Mouse (Mus musculus) heart, embryonic 12.5 days (tissue): ENCODE measurements around the gene Dhdh. TPM values are rescaled to one million over a fixed set of nuclear protein-coding genes. Genes with fewer than 3 reads are reported as not detected.
A peak's percentile ranks its signal among the peaks of the same experiment; 100 is the strongest.
"Not testable (repeated sequence)": the region's sequence is repeated elsewhere in the genome, so short reads cannot be mapped to it uniquely, and the experiment has no call there.

Experiments used
- ATAC-seq: fragments of 200-750 bp; cut with Nextera tagmentation; 2 replicates; pipeline ENCODE4 v1.8.0; 2017; ENCODE audit warnings: moderate TSS enrichment, moderate library complexity; ENCODE audit not compliant: insufficient number of reproducible peaks, low FRiP score
- H3K27ac ChIP-seq: fragments of 300-500 bp; sonication (generic); 2 replicates; pipeline ENCODE4 v1.5.1; 2016; ENCODE audit warnings: mild to moderate bottlenecking, moderate library complexity; ENCODE audit not compliant: poor library complexity, severe bottlenecking
- H3K27me3 ChIP-seq: fragments of 300-500 bp; sonication (generic); replicated peaks from 2 replicates; pipeline ENCODE4 v1.6.1; 2016; ENCODE audit warnings: mild to moderate bottlenecking, moderate library complexity
- H3K36me3 ChIP-seq: fragments of 300-500 bp; sonication (generic); 2 replicates; pipeline ENCODE4 v1.6.1; 2016; ENCODE audit warnings: mild to moderate bottlenecking, moderate library complexity
- H3K4me1 ChIP-seq: fragments of 300-500 bp; sonication (generic); replicated peaks from 2 replicates; pipeline ENCODE4 v1.6.1; 2016; ENCODE audit warnings: mild to moderate bottlenecking
- H3K4me2 ChIP-seq: fragments of 300-500 bp; sonication (generic); 2 replicates; pipeline ENCODE4 v1.6.1; 2016; ENCODE audit warnings: mild to moderate bottlenecking, moderate library complexity
- H3K4me3 ChIP-seq: fragments of 300-500 bp; sonication (generic); 2 replicates; pipeline ENCODE4 v1.5.1; 2016; ENCODE audit warnings: mild to moderate bottlenecking
- H3K9ac ChIP-seq: fragments of 300-500 bp; sonication (generic); 2 replicates; pipeline ENCODE4 v1.6.1; 2016; ENCODE audit warnings: mild to moderate bottlenecking, moderate library complexity
- H3K9me3 ChIP-seq: fragments of 300-500 bp; sonication (generic); replicated peaks from 2 replicates; pipeline ENCODE4 v1.6.1; 2016; ENCODE audit warnings: mild to moderate bottlenecking, moderate library complexity
- WGBS: fragments of 180-500 bp; shearing (Covaris S2); methylation state at CpG from one replicate; pipeline ENCODE4 v1.1.7; 2016; 5-methylcytosine and 5-hydroxymethylcytosine counted together
- polyA plus RNA-seq: library from polyadenylated mRNA; unstranded; fragments of >200 nt; fragmentation: Nextera tagmentation; extraction: Ambion mirVana; gene quantifications from 2 replicates; pipeline ENCODE4 v1.2.1, GENCODE M21; 2016

Gene Dhdh
- 4.2 and 4.3 TPM in 2 replicates for polyA plus RNA-seq

DNA sequence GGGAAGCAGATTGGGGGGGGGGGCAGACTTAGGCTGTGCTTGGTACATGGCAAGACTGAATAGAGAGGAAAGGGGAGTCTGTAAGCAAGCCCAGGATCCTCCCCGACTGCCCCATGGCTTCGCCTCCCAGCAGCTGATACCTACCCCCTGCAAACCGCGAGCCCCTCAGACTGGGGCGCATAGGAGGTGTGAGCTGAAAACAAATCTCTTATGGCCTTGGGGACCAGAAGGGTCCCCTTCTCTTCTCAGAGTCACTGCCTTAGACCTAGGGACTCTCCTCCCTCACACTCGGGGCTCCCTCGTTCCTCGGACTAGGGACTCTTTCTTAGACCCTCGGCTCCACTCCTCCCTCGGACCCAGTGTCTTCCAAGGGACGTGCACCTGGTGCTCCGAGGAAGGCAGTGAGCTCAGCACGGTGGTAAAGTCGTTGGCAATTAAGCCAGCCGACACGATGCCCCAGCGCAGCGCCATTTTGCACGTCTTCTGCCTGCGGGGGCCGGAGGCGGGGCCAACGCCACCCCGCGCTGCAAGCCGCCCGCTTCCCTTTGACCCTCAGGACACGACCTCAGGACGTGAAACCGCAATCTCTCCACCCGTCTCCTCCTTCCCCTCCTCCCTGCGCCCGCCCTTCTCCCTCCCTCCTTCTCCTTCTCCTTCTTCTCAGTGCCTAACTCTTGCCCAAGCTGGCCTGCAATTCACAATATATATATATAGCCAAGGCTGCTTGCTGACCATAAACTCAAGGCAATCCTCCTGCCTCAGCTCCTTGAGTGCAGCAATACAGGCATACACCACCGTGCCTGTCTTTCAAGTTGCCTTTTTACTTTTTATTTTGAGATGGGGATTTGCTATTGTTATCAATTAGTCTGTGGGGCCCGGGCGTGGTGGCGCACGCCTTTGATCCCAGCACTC, at the start of gene Dhdh:
Gene Dhdh, minus strand, starts transcription at position 513 of the 912 bp plus-strand sequence.
- Histone ChIP-seq H3K4me3 (peak within 1 kb of the TSS; percentile 61), H3K4me2 (peak within 1 kb of the TSS; percentile 81), H3K4me1 (peaks cover 26% of the 10 kb centered on the region), H3K9me3 (no peaks in the 10 kb centered on the region), H3K9ac (peak within 1 kb of the TSS; percentile 78), H3K27me3 (no peaks in the 10 kb centered on the region), H3K36me3 (peaks cover 19% of the 10 kb centered on the region), H3K27ac (no peak within 1 kb of the TSS)
- WGBS = 7% methylated on average over 37 of the region's 38 CpGs
- peak; percentile 77 for ATAC-seq

DNA sequence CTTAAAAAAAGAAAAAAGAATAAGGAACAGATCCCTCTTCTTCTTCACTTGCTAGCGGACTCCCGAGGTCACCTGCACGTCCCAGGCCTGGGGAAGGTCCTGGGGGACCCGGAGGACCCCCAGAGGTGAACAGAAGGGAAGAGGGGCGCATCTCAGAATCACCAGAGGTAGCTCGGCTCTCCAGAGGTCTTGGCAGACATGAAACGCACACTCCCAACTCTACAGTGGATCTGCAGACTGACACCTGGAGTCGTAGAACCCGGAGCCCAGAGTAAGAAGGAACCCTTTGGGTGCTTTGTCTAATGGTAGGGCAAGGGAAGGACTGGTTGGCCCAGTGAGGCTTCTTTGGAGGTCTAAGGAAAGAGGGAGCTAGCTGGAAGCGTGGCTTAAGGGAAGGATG, 49.0 kb upstream of the Dhdh start:
- H3K4me1 ChIP-seq = peaks cover 9% of the 10 kb centered on the region
- no peak for ATAC-seq
- H3K9me3 ChIP-seq = no peaks in the 10 kb centered on the region
- H3K4me2 ChIP-seq = peak overlapping the region; percentile 95
- H3K36me3 ChIP-seq = no peaks in the 10 kb centered on the region
- peak overlapping the region; percentile 72 for H3K9ac ChIP-seq
- no peaks in the 10 kb centered on the region for H3K27me3 ChIP-seq
- 76% methylated on average over 10 of the region's 10 CpGs for WGBS
- H3K27ac ChIP-seq = no peak overlapping the region
- H3K4me3 ChIP-seq = peak overlapping the region; percentile 62

DNA sequence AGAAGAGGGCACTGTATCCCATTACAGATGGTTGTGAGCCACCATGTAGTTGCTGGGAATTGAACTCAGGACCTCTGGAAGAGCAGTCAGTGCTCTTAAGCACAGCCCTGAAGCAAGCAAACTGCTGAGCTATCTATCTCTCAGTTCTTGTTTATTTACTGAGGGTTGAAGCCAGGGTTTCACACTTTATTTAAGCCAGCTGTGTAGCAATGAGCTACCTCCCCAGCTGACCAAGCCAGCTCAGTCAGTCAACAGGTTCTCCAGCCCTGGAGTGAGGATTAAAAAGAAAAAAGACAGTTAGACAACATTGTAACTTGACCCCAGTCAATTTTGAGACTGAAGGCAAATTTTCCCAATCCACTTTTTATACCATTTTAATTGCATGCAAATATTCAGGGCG, 47.1 kb upstream of the Dhdh start:
- no peak for ATAC-seq
- no peak overlapping the region for H3K27ac ChIP-seq

DNA sequence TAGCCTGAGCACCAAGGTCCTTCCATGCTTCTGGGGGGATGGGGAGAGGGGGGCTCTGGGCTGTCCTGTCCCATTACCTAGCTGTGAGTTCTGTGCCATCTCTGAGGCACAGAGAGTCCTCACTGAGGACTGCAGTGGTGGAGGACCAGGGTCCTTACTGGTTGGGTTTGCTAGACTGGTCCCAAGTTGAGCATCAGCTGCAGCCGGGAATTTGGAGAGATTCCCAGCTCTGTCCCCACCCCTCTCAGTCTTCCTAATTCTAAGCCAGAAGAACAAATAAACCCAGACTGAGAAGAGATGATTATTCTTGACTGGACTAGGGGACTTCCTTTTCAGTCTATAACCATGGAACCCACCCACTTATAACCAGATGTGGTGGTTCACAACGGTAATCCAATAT, 42.0 kb upstream of the Dhdh start:
- peaks cover 16% of the 10 kb centered on the region for H3K4me1 ChIP-seq
- H3K36me3 ChIP-seq = no peaks in the 10 kb centered on the region
- H3K27me3 ChIP-seq = peaks cover 3% of the 10 kb centered on the region; the same call in 1 of the 2 replicates
- 71% methylated on average over 2 of the region's 2 CpGs for WGBS
- 0 out of 2 replicates have a peak overlapping the region, but pooled peaks have one; percentile 9 for H3K9ac ChIP-seq
- no peak overlapping the region; the same call in 1 of the 2 replicates for H3K4me3 ChIP-seq
- H3K4me2 ChIP-seq = peak overlapping the region; percentile 20
- no peak overlapping the region for H3K27ac ChIP-seq
- no peaks in the 10 kb centered on the region for H3K9me3 ChIP-seq
- ATAC-seq = no peak

More for the DNA sequence above, 47.1 kb upstream of the Dhdh start:
- 73% methylated on average over 1 of the region's 1 CpGs for WGBS
- Histone ChIP-seq H3K4me3 (no peak overlapping the region), H3K27me3 (0 out of 2 replicates have a peak, but pooled peaks cover 3% of the 10 kb centered on the region), H3K36me3 (no peaks in the 10 kb centered on the region), H3K9me3 (no peaks in the 10 kb centered on the region), H3K4me2 (no peak overlapping the region), H3K9ac (no peak overlapping the region), H3K4me1 (peaks cover 9% of the 10 kb centered on the region)

DNA sequence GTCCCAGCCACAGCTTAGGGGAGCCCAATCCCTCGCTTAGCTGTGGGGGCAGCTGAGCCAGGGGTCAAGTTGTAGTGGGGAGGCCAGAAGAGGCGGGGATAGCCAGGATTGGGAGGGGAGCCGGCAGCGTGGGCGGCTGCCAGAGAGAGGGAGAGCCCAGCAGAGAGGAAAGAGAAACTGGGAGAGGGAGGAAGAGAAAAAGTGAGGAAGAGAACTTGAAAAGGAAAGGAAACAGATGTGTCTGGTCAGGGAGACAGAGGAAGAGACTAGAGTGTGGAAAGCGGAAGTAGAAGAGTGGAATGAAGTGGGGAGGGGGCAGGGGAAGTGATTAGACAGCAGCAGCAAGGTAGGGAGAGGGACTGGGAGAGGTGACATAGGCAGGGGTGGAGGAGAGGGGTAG, 40.9 kb upstream of the Dhdh start:
- Histone ChIP-seq H3K4me2 (peak overlapping the region; percentile 20), H3K36me3 (peaks cover 1% of the 10 kb centered on the region), H3K27me3 (peaks cover 3% of the 10 kb centered on the region; the same call in 1 of the 2 replicates), H3K4me1 (peaks cover 26% of the 10 kb centered on the region), H3K9ac (peak overlapping the region; percentile 56), H3K9me3 (no peaks in the 10 kb centered on the region), H3K4me3 (no peak overlapping the region), H3K27ac (peak overlapping the region; percentile 17; the same call in 1 of the 2 replicates)
- 7% methylated on average over 6 of the region's 6 CpGs for WGBS
- no peak for ATAC-seq

DNA sequence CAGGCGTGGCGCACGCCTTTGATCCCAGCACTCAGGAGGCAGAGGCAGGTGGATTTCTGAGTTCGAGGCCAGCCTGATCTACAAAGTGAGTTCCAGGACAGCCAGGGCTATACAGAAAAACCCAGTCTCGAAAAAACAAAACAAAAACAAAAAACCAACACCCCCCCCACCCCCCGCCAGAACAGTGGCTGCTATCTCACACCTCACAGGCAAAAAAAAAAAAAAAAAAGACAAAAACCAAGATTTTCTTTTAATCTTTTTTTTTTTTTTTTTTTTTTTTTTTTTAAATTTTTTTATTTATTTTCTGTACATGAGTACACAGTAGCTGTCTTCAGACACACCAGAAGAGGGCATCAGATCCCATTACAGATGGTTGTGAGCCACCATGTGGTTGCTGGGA, 38.6 kb upstream of the Dhdh start:
- Histone ChIP-seq H3K36me3 (peaks cover 17% of the 10 kb centered on the region), H3K4me1 (peaks cover 42% of the 10 kb centered on the region), H3K27ac (peak overlapping the region; percentile 95; the same call in 1 of the 2 replicates)
- 74% methylated on average over 6 of the region's 6 CpGs for WGBS
- H3K4me2 ChIP-seq, H3K9ac ChIP-seq, H3K27me3 ChIP-seq, H3K4me3 ChIP-seq, H3K9me3 ChIP-seq, ATAC-seq: not testable (repeated sequence)

DNA sequence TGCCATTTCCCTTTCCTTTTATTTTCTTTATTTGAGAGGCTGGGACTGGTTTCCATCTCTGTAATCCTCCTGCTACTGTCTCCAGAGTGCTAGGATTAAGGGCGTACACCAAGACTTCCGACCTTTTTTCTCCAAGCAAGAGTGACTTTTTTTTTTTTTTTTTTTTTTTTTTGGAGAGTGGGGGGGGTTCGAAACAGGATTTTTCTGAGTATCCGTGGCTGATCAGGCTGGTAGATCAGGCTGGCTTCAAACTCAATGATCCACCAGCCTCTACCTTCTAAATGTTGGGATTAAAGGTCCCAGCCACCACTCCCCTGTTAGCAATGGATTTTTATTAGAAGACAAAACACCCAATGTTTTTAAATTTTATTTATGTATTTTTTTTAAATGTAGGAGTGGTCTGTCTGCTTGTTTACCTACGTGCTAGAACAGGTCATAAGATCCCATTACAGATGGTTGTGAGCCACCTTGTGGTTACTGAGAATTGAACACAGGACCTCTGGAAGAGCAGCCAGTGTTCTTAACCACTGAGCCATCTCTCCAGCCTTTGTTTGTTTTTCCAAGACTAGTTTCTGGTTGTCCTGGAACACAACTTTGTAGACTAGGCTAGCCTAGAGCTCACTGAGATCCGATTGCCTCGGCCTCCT, 38.0 kb upstream of the Dhdh start:
- WGBS = 19% methylated on average over 7 of the region's 7 CpGs
- ATAC-seq = no peak
- Histone ChIP-seq H3K4me2 (peak overlapping the region; percentile 77), H3K27ac (peak overlapping the region; percentile 95), H3K36me3 (peaks cover 17% of the 10 kb centered on the region), H3K9ac (peak overlapping the region; percentile 90; the same call in 1 of the 2 replicates), H3K4me1 (peaks cover 43% of the 10 kb centered on the region), H3K27me3 (no peaks in the 10 kb centered on the region; the same call in 1 of the 2 replicates), H3K9me3 (no peaks in the 10 kb centered on the region), H3K4me3 (peak overlapping the region; percentile 72)

DNA sequence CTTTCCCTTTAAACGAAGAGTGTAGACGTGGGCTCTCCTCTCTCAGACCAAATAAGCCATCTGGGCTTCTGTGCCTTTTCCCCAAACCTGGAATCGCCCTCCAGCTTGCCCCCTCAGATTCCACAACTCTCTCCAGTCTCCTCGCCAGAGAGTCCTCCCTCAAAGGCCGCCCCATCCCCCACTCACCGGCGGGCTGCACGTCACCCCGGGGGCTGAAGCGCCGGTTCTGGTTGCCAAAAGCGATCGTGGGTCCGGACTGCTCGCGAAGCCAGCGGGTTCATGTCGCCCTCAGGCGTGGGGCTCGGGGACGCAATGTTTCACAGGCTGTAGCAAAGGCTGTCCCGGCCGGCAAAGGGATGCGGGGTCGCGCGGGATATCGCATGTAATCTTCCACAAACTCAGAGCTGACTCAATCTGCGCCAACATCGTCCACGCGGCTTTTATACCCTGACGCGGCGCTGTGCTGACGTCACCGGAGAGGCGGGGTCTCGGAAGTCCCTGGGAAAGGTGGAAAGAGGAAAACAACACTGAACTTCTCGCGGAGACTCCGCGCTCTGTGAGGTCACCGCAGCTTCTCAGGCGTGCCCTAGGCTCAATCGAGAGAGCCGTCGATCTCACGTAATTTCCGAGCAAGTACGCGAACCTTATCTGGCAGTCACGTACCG, 37.3 kb upstream of the Dhdh start, which contains the start of the genes Ppp1r15a and Plekha4:
Gene Ppp1r15a, minus strand, starts transcription at position 460 of the 665 bp plus-strand sequence.
Gene Plekha4, plus strand, starts transcription at position 522 of the 665 bp plus-strand sequence.
- Histone ChIP-seq H3K4me3 (peak within 1 kb of the TSS; percentile 72), H3K9ac (peak within 1 kb of the TSS; percentile 90), H3K27ac (peak within 1 kb of the TSS; percentile 95), H3K27me3 (no peaks in the 10 kb centered on the region; the same call in 1 of the 2 replicates), H3K4me2 (peak within 1 kb of the TSS; percentile 77), H3K9me3 (no peaks in the 10 kb centered on the region), H3K4me1 (peaks cover 43% of the 10 kb centered on the region), H3K36me3 (peaks cover 17% of the 10 kb centered on the region)
- WGBS = under 1% methylated on average over 54 of the region's 54 CpGs
- ATAC-seq = peak; percentile 86

DNA sequence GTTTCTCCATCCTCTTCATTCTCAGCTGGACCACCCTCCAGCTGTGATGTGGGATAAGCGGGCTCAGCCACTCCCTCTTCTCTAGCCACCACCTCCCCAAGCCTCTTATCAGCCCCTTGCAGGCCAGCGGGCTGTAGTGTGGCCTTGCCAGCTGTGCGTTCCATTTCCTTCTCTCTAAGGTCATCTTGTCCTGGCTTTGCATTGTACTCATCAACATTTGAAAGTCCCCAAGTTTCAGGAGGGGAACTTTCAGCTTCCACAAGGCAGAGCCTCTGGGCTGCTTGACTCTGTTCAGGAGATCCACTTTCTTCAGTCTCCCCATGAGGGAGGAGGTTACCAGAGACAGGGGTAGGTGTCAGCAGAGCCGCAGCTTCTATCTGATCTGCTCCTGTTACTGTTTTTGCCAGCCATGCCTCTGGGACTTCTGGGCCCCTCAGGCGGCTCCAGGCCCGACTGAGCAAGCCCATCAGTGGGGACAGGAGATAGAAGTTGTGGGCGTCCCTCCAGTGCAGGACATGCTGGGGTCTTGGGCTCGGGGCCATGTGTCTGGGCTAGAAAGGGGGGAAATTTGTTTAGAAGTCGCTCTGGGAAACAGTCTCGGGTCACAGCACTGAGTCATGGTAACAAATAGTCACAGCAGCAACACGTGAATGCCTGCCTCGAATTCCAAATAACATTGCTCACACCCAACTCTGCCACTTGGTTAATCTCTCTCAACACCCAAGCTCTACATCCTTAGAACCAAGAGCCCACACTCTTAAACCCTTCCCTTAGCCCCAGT, 36.4 kb upstream of the Dhdh start:
- H3K4me3 ChIP-seq = peak overlapping the region; percentile 72
- ATAC-seq = peak; percentile 82
- H3K4me1 ChIP-seq = peaks cover 37% of the 10 kb centered on the region
- H3K36me3 ChIP-seq = peaks cover 17% of the 10 kb centered on the region
- H3K27ac ChIP-seq = peak overlapping the region; percentile 95
- H3K27me3 ChIP-seq = no peaks in the 10 kb centered on the region
- no peaks in the 10 kb centered on the region for H3K9me3 ChIP-seq
- WGBS = 5% methylated on average over 12 of the region's 12 CpGs
- H3K9ac ChIP-seq = peak overlapping the region; percentile 90
- H3K4me2 ChIP-seq = peak overlapping the region; percentile 77

DNA sequence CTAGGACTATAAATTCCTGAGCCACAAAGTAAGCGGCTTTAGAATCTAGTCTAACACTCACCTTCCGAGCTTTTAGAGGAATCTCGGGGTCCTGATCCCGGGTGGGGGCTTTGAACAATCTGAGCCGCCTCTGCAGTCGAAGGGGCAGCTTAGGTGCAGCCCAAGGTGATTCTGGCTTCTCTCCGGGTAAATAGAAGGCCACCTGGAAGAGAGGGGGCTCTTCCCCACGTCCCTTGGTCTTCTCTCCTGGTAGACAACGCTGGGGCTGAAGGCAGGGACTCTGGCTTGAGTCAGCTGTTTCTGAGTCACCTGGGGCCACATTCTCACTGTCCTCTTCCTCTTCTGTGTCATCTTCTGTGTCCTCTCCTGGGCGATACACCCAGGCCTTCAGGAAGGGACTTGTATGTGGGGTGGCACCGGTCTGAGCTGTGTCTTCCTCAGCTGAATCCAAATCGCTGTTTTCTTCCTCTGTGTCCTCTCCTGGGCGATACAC, 35.1 kb upstream of the Dhdh start:
- peak overlapping the region; percentile 46 for H3K4me3 ChIP-seq
- ATAC-seq = no peak
- WGBS = 73% methylated on average over 13 of the region's 13 CpGs
- H3K4me2 ChIP-seq = peak overlapping the region; percentile 77
- H3K36me3 ChIP-seq = peaks cover 17% of the 10 kb centered on the region
- no peaks in the 10 kb centered on the region for H3K9me3 ChIP-seq
- no peaks in the 10 kb centered on the region for H3K27me3 ChIP-seq
- peak overlapping the region; percentile 72 for H3K27ac ChIP-seq
- peak overlapping the region; percentile 63 for H3K9ac ChIP-seq
- peaks cover 27% of the 10 kb centered on the region for H3K4me1 ChIP-seq
